ENCODE assay signal across 18 mouse cellular contexts in genomic region chr12:118111896-118112295, GRCm38 (mm10).
DNase-seq lines count a peak whose midpoint lies in the region; ATAC-seq and TF ChIP-seq lines count a peak whose summit lies in the region.
"Had no signal": no experiment of that assay in that cellular context is flagged by ENCODE, and none has a peak within 500 bp of the region (broad histone marks: within the 10 kb centered on the region; RNA-seq: fewer than 3 reads in every experiment).

No protein-coding gene starts in this region.

- H3K27ac ChIP-seq in kidney, adult 2 months (ENCODE audit: insufficient read depth, low read depth, low read length) = no peak overlapping the region
- H3K27ac ChIP-seq in lung, embryonic 15.5 days = peak overlapping the region; percentile 29; the same call in 1 of the 2 replicates
- H3K27ac ChIP-seq: embryonic facial prominence, embryonic 12.5 days; heart, adult 2 months; heart, embryonic 15.5 days; hindbrain, embryonic 13.5 days had no signal

- ATAC-seq in cerebellum, adult (ENCODE audit: insufficient number of reproducible peaks, low FRiP score, low TSS enrichment) = 0 out of 2 replicates have a peak, but pooled peaks have one; percentile 11
- ATAC-seq in lung, embryonic 15.5 days (ENCODE audit: borderline replicate concordance, extremely low read depth, low FRiP score, low TSS enrichment) = no peak
- no peak for ATAC-seq in monocyte, adult 5-6 weeks (replicated peaks; ENCODE audit: insufficient number of reproducible peaks, low FRiP score, low TSS enrichment, poor library complexity, severe bottlenecking)
- ATAC-seq: CD4-positive, CD25-positive, alpha-beta regulatory T cell, adult 4 months; forebrain, postnatal 0 days had no signal

- no peak overlapping the region for H3K4me3 ChIP-seq in kidney, adult 2 months (ENCODE audit: insufficient read depth, low read depth, low read length)
- no peak overlapping the region for H3K4me3 ChIP-seq in lung, embryonic 15.5 days
- no peak overlapping the region for H3K4me3 ChIP-seq in lung, adult 2 months (replicated peaks; ENCODE audit: extremely low read depth, low read depth, low read length)
- H3K4me3 ChIP-seq: embryonic facial prominence, embryonic 12.5 days; heart, adult 2 months; heart, embryonic 15.5 days; hindbrain, embryonic 13.5 days had no signal

- 67% methylated on average over 3 of the region's 3 CpGs for whole genome bisulfite sequencing in kidney, adult 2 months
- 79% methylated on average over 3 of the region's 3 CpGs for WGBS in lung, embryonic 15.5 days
- 47% methylated on average over 3 of the region's 3 CpGs for WGBS in lung, adult 2 months

- DNase-seq in cerebellum, adult 18-20 months = no peak
- peak; percentile 1 for DNase-seq in kidney, adult 2 months
- DNase-seq in kidney, postnatal 4 days = no peak
- no peak for DNase-seq in lung, adult 2 months
- DNase-seq: adrenal gland, adult 8-10 months; B cell, adult 2 months; gastrocnemius, postnatal 14 days had no signal

- H3K9me3 ChIP-seq in lung, embryonic 15.5 days = no peaks in the 10 kb centered on the region
- H3K9me3 ChIP-seq: embryonic facial prominence, embryonic 12.5 days; G1E; heart, embryonic 15.5 days; hindbrain, embryonic 13.5 days had no signal

- H3K4me2 ChIP-seq in lung, embryonic 15.5 days = no peak overlapping the region
- H3K4me2 ChIP-seq: embryonic facial prominence, embryonic 12.5 days; heart, embryonic 11.5 days; heart, embryonic 15.5 days; hindbrain, embryonic 13.5 days had no signal

- no peaks in the 10 kb centered on the region for H3K27me3 ChIP-seq in kidney, adult 2 months (replicated peaks; ENCODE audit: control insufficient read depth, insufficient read depth, low read length)
- no peaks in the 10 kb centered on the region for H3K27me3 ChIP-seq in lung, embryonic 15.5 days
- H3K27me3 ChIP-seq: embryonic facial prominence, embryonic 12.5 days; heart, embryonic 15.5 days had no signal

- no peak for TF ChIP-seq POLR2A in kidney, adult 2 months (IDR thresholded peaks at IDR 0.05; ENCODE audit: low read depth, low read length)
- TF ChIP-seq POLR2A in lung, adult 2 months (IDR thresholded peaks at IDR 0.05; ENCODE audit: borderline replicate concordance, extremely low read depth, low read depth, low read length) = no peak

- H3K4me1 ChIP-seq in kidney, adult 2 months (ENCODE audit: control insufficient read depth, insufficient read depth, low read length) = no peaks in the 10 kb centered on the region
- H3K4me1 ChIP-seq in lung, embryonic 15.5 days = 0 out of 2 replicates have a peak, but pooled peaks cover 7% of the 10 kb centered on the region
- 0 out of 2 replicates have a peak, but pooled peaks cover 3% of the 10 kb centered on the region for H3K4me1 ChIP-seq in lung, adult 2 months (ENCODE audit: control insufficient read depth, insufficient read depth, low read length)
- H3K4me1 ChIP-seq: embryonic facial prominence, embryonic 12.5 days; heart, embryonic 15.5 days had no signal

- no peak for TF ChIP-seq CTCF in kidney, adult 2 months (conservative IDR thresholded peaks at IDR 0.05; ENCODE audit: insufficient read depth, insufficient read length, low read depth, low read length)
- no peak for TF ChIP-seq CTCF in lung, adult 2 months (IDR thresholded peaks at IDR 0.05; ENCODE audit: insufficient read depth, low read length)

- H3K9ac ChIP-seq in lung, embryonic 15.5 days = no peak overlapping the region
- H3K9ac ChIP-seq: embryonic facial prominence, embryonic 12.5 days; forebrain, postnatal 0 days; heart, embryonic 15.5 days; hindbrain, embryonic 13.5 days had no signal

- no peaks in the 10 kb centered on the region for H3K36me3 ChIP-seq in kidney, adult 2 months (ENCODE audit: control insufficient read depth, insufficient read depth, low read length)
- H3K36me3 ChIP-seq in lung, embryonic 15.5 days = no peaks in the 10 kb centered on the region
- H3K36me3 ChIP-seq: embryonic facial prominence, embryonic 12.5 days; G1E; heart, embryonic 15.5 days; hindbrain, embryonic 13.5 days had no signal
